Mouse (Mus musculus) erythroblast, adult 5-6 weeks (primary cell): ENCODE measurements at regions not wholly inside any gene's neighbourhood (a gene's known extent, or its start where the extent isn't known, plus 50 kb on each side); places are given as distances from the start of the nearest gene placed in this dataset.

Experiments
- ATAC-seq: replicated peaks from 2 replicates; pipeline ENCODE4 v1.8.0; 2016; ENCODE audit warnings: moderate number of reproducible peaks, mild to moderate bottlenecking, moderate TSS enrichment, inconsistent platforms; ENCODE audit not compliant: poor library complexity, low FRiP score, severe bottlenecking

- ATAC-seq, result no peak
Measured at GRCm38 (mm10) chr7:121214181-121214580, 132.7 kb downstream of the Otoa start.

GRCm38 (mm10) chr7:121215032-121215431, 133.6 kb downstream of the Otoa start:
- no peak for ATAC-seq

DNA sequence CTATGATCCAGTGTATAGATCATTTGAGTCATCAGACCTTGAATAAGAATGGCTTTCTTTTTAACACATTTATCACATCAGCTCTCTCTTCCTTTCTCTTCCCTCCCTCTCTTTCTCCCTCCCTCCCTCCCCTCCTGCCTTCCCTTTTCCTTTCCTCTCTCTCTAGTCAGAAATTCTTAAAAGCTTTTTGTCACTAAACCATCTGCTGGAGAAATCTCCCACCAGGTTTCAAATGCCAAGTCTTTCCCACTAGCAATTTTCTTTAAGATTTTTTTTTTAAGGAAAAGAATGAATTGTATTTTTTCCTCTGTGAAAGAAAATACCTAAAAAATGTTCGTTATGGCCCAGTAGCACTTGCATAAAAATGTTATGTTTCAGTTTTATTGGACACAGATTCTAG, 134.3 kb downstream of the Otoa start:
- no peak for ATAC-seq

GRCm38 (mm10) chr7:121218031-121218430, 136.6 kb downstream of the Otoa start:
- no peak for ATAC-seq

- no peak for ATAC-seq
Measured at GRCm38 (mm10) chr7:121221158-121221557, 139.7 kb downstream of the Otoa start.

GRCm38 (mm10) chr7:121231881-121232280, 150.4 kb downstream of the Otoa start:
- ATAC-seq, result no peak

DNA sequence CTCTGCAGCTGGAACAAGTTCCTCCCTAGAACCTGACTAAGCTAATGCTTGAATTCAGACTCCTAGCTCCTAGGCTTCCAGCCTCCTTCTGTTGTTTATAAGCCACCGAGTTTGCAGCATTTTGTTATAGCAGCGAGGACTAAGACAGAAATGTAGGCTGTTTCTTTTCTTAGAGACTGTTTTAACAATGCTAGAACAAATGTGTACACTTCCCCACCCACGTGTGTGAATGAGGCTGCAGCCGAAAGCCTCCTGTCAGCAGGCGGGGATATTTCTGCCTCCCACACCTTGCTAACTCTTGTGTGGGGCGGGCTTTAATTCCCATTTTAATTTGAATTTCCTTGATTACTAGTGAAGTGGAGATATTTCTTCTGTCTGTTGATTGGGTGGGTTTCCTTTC, 153.4 kb downstream of the Otoa start:
- ATAC-seq, result no peak

DNA sequence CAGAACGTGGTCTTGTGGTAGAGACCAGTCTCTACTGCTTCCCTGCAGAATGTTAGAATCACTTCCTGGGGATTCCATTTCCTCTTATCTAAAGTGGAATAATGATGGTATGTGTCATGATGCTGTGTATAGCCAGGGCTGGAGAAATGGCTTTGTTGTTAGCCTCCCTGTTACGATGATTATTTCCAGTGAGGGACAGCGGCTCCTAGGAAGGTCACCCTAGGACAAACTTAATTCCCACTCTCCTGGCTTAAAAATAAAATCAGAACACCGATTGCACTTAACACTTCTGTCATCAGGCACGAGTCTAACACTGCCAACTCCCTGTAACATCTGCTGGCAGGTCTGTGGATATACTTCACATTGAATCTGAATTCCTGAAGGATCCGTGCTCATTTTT, 151.9 kb upstream of the Hs3st2 start:
- ATAC-seq, result no peak

DNA sequence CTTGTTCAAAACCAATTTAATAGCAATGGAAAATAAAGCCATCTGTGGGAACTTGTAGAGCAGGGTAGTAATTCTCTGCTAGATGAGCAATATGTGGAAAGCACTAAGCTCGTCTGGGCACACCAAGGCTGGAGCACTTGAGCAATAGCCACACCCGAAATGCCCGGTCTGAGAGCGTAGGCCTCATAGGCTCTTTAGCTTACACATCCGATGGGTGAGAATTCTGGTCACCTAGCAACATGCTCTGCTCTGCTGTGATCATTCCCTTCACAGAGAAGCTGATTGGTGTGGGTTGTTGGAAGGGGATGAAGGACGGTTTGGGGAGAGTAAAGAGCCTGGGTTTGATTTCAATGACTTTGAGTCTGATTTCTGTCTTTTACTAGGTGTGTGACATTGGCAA, 143.8 kb upstream of the Hs3st2 start:
- no peak for ATAC-seq

DNA sequence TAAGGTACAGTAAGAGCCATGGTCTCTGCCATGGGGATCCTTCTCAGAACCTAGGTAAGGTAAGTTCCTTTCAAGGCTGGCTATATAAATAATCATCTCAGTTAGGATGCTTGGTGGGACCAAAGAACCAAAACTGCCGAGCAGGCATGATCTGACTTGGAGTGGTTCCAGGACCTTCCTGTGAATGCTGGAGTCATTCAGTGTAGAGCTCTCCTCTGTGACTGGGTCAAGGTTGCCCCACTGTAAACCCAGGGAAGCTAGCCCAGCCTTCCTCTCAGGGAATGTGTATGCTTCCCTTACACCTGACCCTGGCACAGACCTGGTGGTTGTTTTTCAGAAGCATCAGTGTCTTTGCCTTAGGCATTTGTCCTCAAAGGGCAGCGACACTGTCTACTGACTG, 134.2 kb upstream of the Hs3st2 start:
- ATAC-seq, result no peak

GRCm38 (mm10) chr7:121258826-121259496, 132.7 kb upstream of the Hs3st2 start:
- ATAC-seq, result 0 out of 2 replicates have a peak, but pooled peaks have one; percentile 70

- ATAC-seq, result no peak
Measured at GRCm38 (mm10) chr7:121259497-121260009, 132.1 kb upstream of the Hs3st2 start.

- ATAC-seq, result no peak
Measured at GRCm38 (mm10) chr7:121269358-121269757, 122.3 kb upstream of the Hs3st2 start.

DNA sequence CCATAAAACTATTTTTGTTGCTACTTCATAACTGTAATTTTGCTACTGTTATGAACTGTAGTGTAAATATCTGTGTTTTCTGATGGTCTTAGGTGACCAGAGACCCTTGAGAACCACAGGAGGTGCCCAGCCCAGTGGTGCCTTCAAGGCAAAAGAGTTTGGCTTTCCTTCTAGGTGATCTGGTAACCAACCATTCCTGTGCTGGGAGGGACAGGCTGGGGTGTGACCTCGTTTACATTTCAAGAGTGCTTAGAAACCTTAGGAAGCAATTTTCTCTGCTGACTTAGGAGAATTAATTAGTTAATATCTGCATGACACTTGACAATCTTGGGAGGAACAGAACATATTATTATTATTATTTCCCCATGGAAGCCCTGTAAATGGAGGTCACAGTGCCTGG, 111.1 kb upstream of the Hs3st2 start:
- ATAC-seq, result no peak

- no peak for ATAC-seq
Measured at GRCm38 (mm10) chr7:121282154-121282553, 109.5 kb upstream of the Hs3st2 start.

DNA sequence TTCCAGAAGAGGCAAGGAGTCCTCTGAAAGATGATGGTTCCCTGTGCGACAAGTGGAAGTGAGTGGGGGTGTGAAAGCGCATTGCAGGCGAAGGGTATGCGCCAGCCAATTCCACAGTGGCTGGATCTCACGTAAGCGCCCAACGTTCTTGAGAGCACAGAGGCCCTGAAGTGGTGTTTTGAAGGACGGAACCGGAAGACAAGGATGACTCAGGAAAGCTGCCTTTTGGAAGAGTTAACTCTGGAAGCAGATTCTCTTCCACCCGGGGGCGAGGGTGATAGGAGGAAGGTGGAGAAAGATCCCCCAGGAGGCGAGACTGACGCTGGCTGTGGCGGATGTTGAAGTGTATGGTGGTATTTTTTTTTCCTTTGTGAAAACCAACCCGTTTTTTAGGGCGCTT, 101.9 kb upstream of the Hs3st2 start:
- no peak for ATAC-seq

GRCm38 (mm10) chr7:121296151-121296695, 95.4 kb upstream of the Hs3st2 start:
- no peak for ATAC-seq

GRCm38 (mm10) chr7:121312961-121313587, 78.6 kb upstream of the Hs3st2 start:
- no peak for ATAC-seq

DNA sequence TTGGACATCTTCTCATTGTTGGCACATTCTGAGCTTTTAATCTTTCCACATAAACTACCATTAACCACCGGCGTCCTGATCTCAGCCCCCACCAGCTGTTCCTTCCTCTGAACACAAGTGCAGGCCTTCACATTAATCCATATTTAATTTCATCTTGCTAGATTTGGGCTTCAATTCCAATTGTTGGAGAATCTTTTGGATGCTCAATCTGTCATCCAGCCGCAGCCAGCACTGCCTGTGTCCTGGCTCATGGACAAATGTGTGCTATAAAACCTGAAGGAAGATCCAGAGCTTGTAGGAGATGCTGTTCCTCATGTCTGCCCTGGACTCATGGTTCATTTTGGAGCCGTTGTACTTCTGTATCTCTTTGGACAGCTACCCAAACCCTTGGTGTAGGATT, 77.1 kb upstream of the Hs3st2 start:
- ATAC-seq, result no peak

GRCm38 (mm10) chr7:121329274-121329673, 62.4 kb upstream of the Hs3st2 start:
- no peak for ATAC-seq

DNA sequence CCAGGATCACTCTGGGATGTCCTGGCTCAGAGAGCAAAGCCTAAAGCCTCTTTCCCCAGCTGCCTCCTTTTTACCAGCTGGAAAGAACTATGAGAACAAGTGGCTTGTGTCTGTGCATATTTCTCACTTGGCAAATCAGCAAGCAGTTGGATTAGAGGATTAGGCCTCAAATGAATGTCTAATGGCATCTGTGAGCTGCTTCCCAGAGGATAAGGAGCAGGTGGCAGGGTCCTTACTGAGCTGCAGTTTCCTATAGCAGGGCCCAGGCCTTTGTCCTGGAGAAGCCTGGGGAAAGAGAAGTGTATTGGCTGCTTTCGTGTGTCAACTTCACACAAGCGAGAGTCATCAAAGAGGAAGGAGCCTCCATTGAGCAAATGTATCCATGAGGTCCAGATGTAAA, 59.1 kb upstream of the Hs3st2 start:
- ATAC-seq, result no peak
